Mouse (Mus musculus) frontal cortex, postnatal 36 days (tissue): ENCODE data around the gene St6galnac5.

Source experiments
- DNase-seq, 2 experiments: peaks; one replicate each; pipeline ENCODE4 v3.0.0; 2022; ENCODE audit warnings: low spot score in 2 of 2

The St6galnac5 gene

DNA sequence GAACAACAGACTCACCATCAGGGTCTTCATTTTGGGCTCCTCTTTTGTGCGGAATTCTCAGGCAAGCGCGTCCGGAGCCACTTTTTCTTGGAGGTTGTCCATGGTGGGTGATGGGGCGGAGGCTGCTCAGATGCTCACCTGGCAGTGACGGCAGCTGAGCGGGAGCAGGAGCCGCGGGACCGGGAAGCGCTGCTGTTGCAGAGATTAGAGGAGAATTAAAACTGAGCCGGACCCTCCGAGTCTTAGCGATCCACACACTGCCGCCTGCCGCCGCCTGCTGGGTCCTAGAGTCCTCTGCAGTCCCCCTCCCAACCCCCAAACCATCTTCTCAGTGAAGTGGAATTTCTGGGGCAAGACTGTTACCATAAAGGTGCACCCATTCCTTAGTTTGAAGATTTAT is at the start of gene St6galnac5:
Gene St6galnac5 (minus strand): TSS at position 259 of the 400 bp plus-strand sequence.
- peak; percentile 40 to 46 for DNase-seq

- DNase-seq = no peak
These were observed 48.7 kb upstream of the St6galnac5 start for GRCm38 (mm10) chr3:153030756-153031155.

- no peak for DNase-seq
These were observed 42.0 kb upstream of the St6galnac5 start for GRCm38 (mm10) chr3:153024016-153024415.

GRCm38 (mm10) chr3:153018051-153018450 is 36.0 kb upstream of the St6galnac5 start:
- no peak for DNase-seq

DNA sequence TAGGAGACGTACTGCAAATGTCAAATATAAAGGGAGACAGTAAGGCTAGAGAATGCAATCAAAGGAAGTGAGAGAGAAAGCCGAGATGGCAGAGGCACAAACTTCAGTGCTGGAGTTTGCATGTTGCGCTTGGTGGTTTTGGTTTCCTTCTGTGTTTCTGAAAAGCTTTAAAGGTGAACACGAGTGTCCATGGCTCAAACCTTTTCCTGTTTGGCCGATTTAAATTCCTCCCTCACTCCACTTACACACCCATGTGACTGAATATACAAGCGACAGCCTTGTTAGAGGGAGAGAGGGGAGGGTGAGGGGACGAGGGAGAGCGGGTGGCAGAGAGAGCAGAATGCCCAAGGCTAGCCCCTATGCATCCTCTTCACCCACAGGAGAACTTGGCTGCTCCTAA is 34.3 kb upstream of the St6galnac5 start:
- DNase-seq = no peak

- DNase-seq = no peak
These were observed 24.8 kb upstream of the St6galnac5 start for GRCm38 (mm10) chr3:153006893-153007292.

- no peak for DNase-seq
These were observed 16.9 kb upstream of the St6galnac5 start for GRCm38 (mm10) chr3:152998901-152999300.

DNA sequence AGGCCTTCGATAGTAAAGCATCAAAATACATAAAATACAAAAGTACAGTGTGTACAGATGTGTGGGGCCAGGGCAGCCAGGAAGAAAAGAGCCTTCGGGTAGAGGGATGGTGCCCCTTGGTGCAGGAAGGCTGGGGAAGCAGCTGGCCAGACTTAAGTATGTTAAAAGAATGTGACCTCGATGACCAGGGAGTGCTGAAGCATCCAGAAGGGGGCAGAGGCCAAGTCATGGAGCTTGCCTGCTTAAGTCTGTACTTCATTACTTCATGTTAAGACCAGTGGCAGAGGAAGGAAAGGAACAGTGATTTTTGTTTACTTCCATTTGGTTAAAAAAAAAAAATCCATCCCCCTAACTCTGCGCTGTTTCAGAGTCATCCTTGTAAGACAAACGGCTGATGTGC is 16.1 kb upstream of the St6galnac5 start:
- DNase-seq = no peak

DNA sequence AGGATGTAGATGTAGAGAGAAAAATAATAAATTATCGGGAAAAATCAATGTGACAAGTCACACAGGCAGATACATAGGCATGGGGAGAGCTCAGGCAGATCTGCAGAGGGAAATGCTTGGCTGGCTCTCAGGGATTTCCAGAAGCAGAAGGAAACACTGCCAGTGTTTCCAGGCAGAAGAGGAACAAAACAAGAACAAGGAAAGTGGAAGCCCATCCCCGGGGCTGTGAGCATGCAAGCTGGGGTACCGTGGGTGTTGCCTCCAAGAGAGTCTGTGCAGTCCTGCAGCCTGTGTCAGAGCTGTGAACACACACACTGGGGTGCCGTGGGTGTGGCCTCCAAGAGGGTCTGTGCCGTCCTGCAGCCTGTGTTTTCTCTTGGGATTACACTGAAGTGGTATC is 11.6 kb upstream of the St6galnac5 start:
- DNase-seq = no peak

DNA sequence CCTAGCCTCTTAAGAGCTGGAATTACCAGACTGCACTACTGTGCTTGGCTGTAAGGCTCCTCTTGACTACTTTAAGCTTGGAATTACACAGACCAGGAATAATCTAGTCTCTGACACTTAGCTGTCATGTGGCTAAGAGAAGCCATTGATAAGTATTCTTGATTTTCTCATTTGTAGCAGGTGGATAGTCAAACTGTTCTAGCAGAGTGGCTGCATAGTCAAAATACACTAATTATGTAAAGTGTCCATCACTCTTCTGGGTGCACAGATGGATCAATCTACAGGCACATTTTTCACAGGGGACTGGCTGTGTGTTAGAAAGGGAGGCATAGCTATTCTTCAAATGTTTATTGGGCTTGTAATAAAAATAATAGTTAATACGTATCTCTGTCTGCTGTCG is 8.7 kb upstream of the St6galnac5 start:
- DNase-seq = no peak

- peak; percentile 65 for DNase-seq
These were observed 770 bp downstream of the St6galnac5 start for GRCm38 (mm10) chr3:152980978-152981974.

GRCm38 (mm10) chr3:152980431-152980830 is 1.6 kb downstream of the St6galnac5 start:
- no peak for DNase-seq

DNA sequence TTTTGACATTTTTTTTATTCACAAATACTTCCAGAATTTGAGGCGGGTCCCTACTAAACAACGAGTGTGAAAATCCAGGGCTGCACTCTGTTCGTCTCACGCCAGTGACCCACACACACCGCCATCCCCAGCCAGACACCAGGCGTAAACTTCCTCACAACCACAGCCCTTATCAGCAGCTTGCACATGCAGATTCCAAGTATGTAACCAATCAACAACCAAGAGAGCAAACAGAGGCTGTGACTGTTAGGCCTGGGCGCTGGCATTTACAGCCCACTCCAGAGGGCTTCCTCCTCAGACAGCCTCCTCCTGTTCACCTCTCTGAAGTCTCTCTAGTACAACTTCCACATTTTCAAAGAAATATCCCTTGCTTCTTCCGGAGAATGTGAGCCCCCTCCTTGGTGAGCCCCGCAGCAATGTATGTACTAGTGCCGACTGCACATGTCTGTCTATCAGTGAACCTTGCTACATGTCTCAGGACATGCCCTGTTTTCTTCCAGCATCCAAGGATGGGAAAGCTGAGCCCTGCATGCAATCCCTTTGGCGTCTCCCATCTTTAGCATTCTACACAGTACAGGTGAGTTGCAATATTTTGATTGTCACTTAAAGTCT is 2.5 kb downstream of the St6galnac5 start:
- DNase-seq = no peak

DNA sequence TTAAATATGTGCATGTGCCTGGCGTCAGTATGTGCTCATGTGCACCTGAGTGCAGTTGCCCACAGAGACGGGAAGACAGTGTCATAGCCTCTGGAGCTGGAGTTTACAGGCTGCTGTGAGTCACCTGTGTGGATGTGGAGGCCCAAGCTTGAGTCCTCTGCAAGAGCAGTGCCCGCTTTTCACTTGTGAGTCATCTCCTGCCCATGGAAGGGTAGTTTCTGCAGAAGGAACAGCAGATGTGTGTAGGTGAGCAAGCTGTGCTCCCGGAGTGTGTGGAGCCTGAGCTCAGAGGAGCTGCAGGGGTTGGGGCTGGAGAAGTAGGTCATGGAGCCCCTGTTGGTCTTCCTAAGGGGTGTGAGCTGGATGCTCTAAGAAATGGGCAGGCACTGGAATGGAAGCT is 10.7 kb downstream of the St6galnac5 start:
- DNase-seq = peak; percentile 70 to 76

DNA sequence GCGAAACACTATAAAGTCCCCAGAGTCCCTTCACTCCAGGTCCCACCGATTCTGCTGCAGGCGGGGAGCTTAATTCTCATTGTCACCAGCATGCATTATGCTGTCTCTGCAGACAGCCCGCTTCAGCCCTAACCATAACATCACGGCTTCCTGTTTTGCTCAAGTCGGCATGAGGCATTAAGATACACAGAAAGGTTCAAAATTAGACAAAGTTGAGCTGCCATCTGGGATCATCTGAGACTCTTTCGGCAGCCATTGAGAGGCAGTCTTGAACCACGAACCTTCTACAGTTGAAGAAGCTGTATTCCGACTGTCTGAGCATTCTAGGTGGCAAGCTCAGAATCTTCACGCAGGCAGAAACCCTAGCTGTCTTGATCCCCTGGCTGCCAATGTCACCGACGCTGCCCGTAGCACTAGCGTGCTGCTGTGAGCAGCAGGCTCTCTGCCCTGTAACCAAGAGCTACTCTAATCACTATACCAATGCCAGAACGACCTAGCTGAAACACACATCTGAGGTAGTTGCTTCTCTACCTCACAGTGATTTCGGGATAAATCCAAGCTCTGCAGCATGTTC is 12.2 kb downstream of the St6galnac5 start:
- peak in 1 of 2 experiments; percentile 30 for DNase-seq

DNA sequence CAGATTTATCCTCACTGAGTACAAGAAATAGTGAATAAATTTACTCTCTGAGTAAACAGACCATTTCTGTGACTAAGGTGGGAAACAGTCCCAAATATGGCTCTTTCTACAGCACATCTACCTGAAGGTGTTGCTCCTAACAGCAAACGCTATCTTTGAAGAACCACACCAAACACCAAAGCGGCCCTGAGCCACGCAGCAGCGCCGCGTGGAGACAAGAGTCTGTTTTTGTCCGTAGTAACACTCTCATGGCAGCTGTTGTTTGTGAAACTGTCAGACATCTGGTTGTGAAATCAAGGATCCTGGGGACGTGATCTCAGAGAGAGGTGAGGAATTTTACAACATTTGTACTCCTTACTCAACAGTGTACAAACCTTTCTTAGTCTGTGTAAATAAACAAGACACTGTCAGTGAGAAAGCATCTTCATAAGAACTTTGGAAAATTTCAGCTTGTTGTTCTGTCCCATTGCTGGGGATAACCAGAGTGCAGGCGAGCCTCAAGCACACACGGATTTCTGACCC is 20.1 kb downstream of the St6galnac5 start:
- DNase-seq = no peak

DNA sequence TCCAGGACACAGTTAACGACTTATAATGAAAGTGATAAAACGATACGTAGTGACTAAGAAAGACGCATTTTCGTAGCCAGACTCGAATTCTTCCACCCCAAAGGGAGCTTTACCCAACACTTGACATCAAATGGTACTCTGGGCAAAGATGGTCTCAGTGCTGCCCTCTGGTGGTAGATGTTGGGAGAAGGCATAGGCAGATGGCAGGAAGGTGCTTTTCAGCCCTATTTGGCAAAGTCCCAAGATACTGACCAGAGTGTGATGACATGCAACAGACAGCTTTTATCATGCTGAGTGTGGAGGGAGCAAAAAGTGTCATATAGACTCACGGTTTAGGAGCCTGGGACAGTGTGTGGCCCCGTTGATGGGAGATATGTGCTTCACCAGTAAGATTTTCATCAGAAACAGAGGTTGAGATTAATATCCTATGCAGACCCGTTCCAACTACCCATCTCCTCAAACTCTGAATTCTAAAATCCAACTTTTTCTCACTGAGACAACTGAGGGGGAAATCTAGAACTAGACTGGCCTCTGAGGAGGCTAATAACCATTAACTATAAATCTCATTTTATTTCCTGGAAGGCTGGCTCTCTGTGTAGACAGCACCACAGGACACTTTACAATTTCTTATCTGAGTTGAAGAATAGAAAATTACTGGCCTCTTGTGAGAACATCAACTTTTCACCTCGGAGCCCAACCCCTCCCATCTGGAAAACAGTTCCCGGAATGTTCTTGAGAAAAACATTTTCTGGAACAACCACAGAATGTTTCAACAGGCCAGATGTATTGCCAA is 23.5 kb downstream of the St6galnac5 start:
- DNase-seq = peak; percentile 27 to 55

DNA sequence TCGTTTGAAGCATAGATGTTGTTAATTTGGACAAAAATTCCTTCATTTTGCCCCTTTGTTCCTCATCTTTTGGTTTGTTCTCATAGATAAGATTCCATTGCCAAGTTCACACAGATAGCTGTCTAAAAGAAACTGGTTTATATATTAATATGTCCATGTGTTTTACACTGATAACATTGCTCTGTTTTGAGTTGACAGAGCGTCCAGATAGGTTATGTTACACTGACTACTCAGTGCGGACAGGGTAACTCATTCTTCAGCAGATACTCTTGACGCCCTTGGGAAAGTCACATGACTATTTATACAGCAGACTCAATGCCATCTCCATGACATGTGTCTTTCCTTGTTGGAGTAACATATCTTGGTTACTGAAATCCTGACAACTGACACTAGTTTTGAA is 25.3 kb downstream of the St6galnac5 start:
- no peak for DNase-seq

- no peak for DNase-seq
These were observed 26.0 kb downstream of the St6galnac5 start for GRCm38 (mm10) chr3:152956038-152956437.

- no peak for DNase-seq
These were observed 30.2 kb downstream of the St6galnac5 start for GRCm38 (mm10) chr3:152951634-152952545.
